Mouse (Mus musculus) retina, postnatal 7 days (tissue): Measurements from ENCODE around the gene Adgrg3.
"Not testable (repeated sequence)": the region's sequence is repeated elsewhere in the genome, so short reads cannot be mapped to it uniquely, and the experiment has no call there.

Source experiments
- DNase-seq: peaks from one replicate; pipeline ENCODE4 v3.0.0-alpha.2; 2012; ENCODE audit warnings: low read depth, low spot score

Gene Adgrg3

GRCm38 (mm10) chr8:95025421-95025820 lies 7.9 kb downstream of the Adgrg3 start:
- no peak for DNase-seq

GRCm38 (mm10) chr8:95028391-95028790 lies 10.9 kb downstream of the Adgrg3 start:
- not testable (repeated sequence) for DNase-seq

GRCm38 (mm10) chr8:95037106-95037925 lies 19.8 kb downstream of the Adgrg3 start:
- DNase-seq = no peak

- DNase-seq = no peak
Observed at GRCm38 (mm10) chr8:95041883-95042784, 24.6 kb downstream of the Adgrg3 start.

GRCm38 (mm10) chr8:95044811-95045210 lies 27.3 kb downstream of the Adgrg3 start:
- no peak for DNase-seq

GRCm38 (mm10) chr8:95046982-95047381 lies 29.5 kb downstream of the Adgrg3 start:
- DNase-seq = no peak

GRCm38 (mm10) chr8:95047884-95048680 lies 30.6 kb downstream of the Adgrg3 start:
- no peak for DNase-seq

GRCm38 (mm10) chr8:95049636-95050035 lies 32.1 kb downstream of the Adgrg3 start:
- DNase-seq = no peak

GRCm38 (mm10) chr8:95054438-95054837 lies 36.9 kb downstream of the Adgrg3 start:
- DNase-seq = no peak

- DNase-seq = no peak
Observed at GRCm38 (mm10) chr8:95054927-95055510, 37.5 kb downstream of the Adgrg3 start, which contains the start of gene Drc7. Gene Drc7 (plus strand): TSS chr8:95055103.

GRCm38 (mm10) chr8:95056414-95056813 lies 38.9 kb downstream of the Adgrg3 start:
- no peak for DNase-seq

- no peak for DNase-seq
Observed at GRCm38 (mm10) chr8:95058661-95059060, 41.2 kb downstream of the Adgrg3 start.

- no peak for DNase-seq
Observed at GRCm38 (mm10) chr8:95059812-95060533, 42.5 kb downstream of the Adgrg3 start.

GRCm38 (mm10) chr8:95064531-95064930 lies 47.0 kb downstream of the Adgrg3 start:
- DNase-seq = no peak

GRCm38 (mm10) chr8:95067582-95067981 lies 50.1 kb downstream of the Adgrg3 start:
- peak; percentile 42 for DNase-seq

- DNase-seq = no peak
Observed at GRCm38 (mm10) chr8:95075504-95075903, 58.0 kb downstream of the Adgrg3 start.

- DNase-seq = no peak
Observed at GRCm38 (mm10) chr8:95076151-95076550, 58.7 kb downstream of the Adgrg3 start.

GRCm38 (mm10) chr8:95078055-95078454 lies 60.6 kb downstream of the Adgrg3 start:
- no peak for DNase-seq

GRCm38 (mm10) chr8:95079305-95079704 lies 61.8 kb downstream of the Adgrg3 start:
- DNase-seq = no peak
